Mouse (Mus musculus): ENCODE results near the gene Ghrhr. TPM values are rescaled to one million over a fixed set of nuclear protein-coding genes. Genes with fewer than 3 reads are reported as not detected.

The Ghrhr gene
- polyA plus RNA-seq, 1 experiment from 2014 or later: not detected

DNA sequence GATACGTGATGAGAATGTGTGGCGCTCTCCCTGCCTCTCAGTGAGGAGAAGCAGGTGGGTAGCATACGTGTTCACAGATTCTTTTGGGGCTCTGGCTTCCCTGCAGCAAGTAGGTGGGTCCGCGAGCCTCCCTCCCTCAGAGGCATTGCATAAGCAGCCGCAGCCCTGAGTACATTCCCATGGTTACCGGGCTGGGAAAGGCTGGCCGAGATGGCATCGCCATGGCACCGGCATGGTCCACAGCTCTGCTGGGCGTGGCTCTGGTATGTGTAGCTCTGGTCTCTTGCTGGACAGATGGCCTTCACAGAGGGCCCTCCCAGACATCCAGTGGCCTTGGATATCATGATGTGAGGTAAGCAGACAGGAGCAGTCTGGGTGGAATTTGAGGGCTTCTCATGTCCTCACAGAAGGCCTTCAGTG, 20.5 kb downstream of the Ghrhr start:
- no peak for ATAC-seq (ENCODE audit: low read depth)
- Histone ChIP-seq H3K9ac (ENCODE audit: low read depth, low read length) (no peak overlapping the region), H3K27me3 (ENCODE audit: control insufficient read depth, insufficient read depth, low read depth, low read length) (0 out of 2 replicates have a peak, but pooled peaks cover 5% of the 10 kb centered on the region), H3K27ac (ENCODE audit: low read length) (no peak overlapping the region), H3K4me1 (ENCODE audit: control insufficient read depth, low read depth, low read length) (no peaks in the 10 kb centered on the region), H3K4me2 (ENCODE audit: low read depth, low read length) (no peak overlapping the region), H3K36me3 (ENCODE audit: control insufficient read depth, insufficient read depth) (no peaks in the 10 kb centered on the region), H3K9me3 (replicated peaks; ENCODE audit: control insufficient read depth, low read length) (no peaks in the 10 kb centered on the region), H3K4me3 (ENCODE audit: low read depth, low read length) (no peak overlapping the region)
- 65% methylated on average over 11 of the region's 11 CpGs for WGBS (ENCODE audit: insufficient replicate concordance)

DNA sequence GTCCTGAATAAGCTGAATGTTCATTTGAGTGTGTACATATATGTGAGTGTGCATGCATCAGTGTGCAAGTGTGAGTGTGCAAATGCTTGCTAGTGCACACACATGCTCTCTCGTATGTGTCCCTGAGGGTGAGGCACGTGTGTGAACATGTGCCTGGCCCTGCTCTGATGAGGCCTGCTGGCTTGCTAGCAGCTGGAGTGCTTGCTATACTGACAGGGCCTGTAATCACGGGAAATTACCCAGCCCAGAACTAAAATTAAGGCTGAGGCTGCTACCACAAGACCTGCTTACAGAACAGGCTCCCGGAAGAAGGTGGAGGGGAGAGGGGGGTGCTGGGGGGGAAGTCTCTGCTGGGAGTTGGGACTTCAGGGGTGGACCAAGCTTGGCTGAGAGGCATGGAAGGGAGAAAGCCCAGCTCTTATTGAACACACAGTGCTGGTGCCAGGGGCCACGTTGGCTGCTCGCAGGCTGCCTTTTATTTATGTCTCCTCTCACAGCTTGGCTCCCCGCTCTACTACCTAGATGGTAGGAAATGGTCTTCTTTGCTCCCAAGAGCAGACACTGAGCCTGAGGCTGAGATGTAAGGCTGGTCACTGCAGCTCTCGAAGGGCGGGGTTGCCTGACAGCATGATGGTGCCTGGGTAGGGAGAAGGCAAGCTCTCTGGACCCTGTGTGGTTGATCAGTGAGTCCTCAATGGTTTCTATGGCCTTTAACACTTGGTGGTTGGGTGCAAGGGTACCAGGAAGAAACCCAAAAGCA, 23.0 kb downstream of the Ghrhr start:
- Histone ChIP-seq H3K36me3 (ENCODE audit: control insufficient read depth, insufficient read depth) (no peaks in the 10 kb centered on the region), H3K9ac (ENCODE audit: low read depth, low read length) (no peak overlapping the region), H3K27me3 (ENCODE audit: control insufficient read depth, insufficient read depth, low read depth, low read length) (0 out of 2 replicates have a peak, but pooled peaks cover 5% of the 10 kb centered on the region), H3K4me2 (ENCODE audit: low read depth, low read length) (no peak overlapping the region), H3K4me1 (ENCODE audit: control insufficient read depth, low read depth, low read length) (no peaks in the 10 kb centered on the region), H3K9me3 (replicated peaks; ENCODE audit: control insufficient read depth, low read length) (no peaks in the 10 kb centered on the region), H3K4me3 (ENCODE audit: low read depth, low read length) (no peak overlapping the region), H3K27ac (ENCODE audit: low read length) (no peak overlapping the region)
- no peak for ATAC-seq (ENCODE audit: low read depth)
- WGBS (ENCODE audit: insufficient replicate concordance): 62% methylated on average over 9 of the region's 9 CpGs

DNA sequence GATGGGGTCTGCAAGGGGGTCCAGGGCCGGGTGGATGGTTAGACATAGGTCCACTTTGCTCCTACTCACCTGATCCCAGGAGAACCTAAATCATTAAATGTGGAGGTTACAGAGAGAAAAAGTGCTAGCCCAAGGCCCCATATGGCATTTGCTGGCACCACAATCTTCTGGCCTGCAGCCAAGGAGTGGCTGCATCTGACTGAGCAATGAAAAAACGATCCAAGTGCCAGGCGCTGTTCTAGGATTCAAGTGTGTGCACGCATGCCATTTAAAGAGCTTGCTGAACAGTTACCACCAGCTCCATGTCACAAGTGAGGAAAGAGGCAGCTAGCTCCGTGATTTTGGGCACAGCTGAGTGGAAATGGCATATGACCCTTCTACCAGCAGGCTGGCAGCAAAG, 23.8 kb downstream of the Ghrhr start:
- H3K9me3 ChIP-seq (replicated peaks; ENCODE audit: control insufficient read depth, low read length): no peaks in the 10 kb centered on the region
- no peak overlapping the region for H3K4me2 ChIP-seq (ENCODE audit: low read depth, low read length)
- no peaks in the 10 kb centered on the region for H3K4me1 ChIP-seq (ENCODE audit: control insufficient read depth, low read depth, low read length)
- H3K27ac ChIP-seq (ENCODE audit: low read length): no peak overlapping the region
- H3K27me3 ChIP-seq (ENCODE audit: control insufficient read depth, insufficient read depth, low read depth, low read length): 0 out of 2 replicates have a peak, but pooled peaks cover 5% of the 10 kb centered on the region
- no peaks in the 10 kb centered on the region for H3K36me3 ChIP-seq (ENCODE audit: control insufficient read depth, insufficient read depth)
- no peak for ATAC-seq (ENCODE audit: low read depth)
- WGBS (ENCODE audit: insufficient replicate concordance): 51% methylated on average over 5 of the region's 5 CpGs
- H3K4me3 ChIP-seq (ENCODE audit: low read depth, low read length): no peak overlapping the region
- no peak overlapping the region for H3K9ac ChIP-seq (ENCODE audit: low read depth, low read length)

DNA sequence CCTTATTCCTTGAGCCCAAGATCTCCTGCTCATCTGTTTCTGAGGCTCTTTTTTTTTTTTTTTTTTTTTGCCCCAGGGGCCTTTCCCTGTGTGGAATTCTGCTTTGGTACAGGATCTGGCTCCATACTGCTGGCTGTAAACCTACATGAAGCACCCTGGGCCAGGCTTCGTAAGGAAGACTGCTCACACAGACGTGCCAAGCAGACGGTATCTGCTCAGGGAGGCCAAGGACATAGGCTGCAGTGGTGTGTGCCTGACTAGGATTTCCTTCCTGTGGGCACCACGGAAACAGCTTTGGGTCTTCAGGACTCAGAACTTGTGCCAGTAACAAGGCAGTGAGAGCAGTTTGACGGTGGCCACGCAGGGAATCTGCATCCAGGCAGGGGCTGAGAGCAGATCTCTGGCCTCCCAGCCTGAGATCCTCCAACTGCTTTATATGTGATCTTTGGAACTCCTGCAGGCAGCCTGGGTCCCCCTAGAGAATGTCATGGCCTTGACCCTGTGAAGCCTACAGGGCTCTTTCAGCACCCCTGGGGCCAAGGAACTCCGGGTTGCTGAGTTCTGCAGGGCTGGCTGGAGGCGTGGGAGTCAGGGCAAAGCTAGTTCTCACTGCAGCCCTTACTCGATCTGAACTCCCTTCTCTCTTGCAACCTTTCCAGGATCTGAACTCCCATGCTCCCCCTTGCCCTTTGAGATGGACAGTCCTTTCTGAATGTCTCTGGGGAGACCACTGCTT, 26.1 kb downstream of the Ghrhr start:
- 0 out of 2 replicates have a peak, but pooled peaks cover 3% of the 10 kb centered on the region for H3K27me3 ChIP-seq (ENCODE audit: control insufficient read depth, insufficient read depth, low read depth, low read length)
- H3K9me3 ChIP-seq (replicated peaks; ENCODE audit: control insufficient read depth, low read length): no peaks in the 10 kb centered on the region
- WGBS (ENCODE audit: insufficient replicate concordance): 52% methylated on average over 9 of the region's 9 CpGs
- H3K4me2 ChIP-seq (ENCODE audit: low read depth, low read length): no peak overlapping the region
- H3K4me3 ChIP-seq (ENCODE audit: low read depth, low read length): no peak overlapping the region
- no peak overlapping the region for H3K9ac ChIP-seq (ENCODE audit: low read depth, low read length)
- ATAC-seq (ENCODE audit: low read depth): no peak
- no peaks in the 10 kb centered on the region for H3K36me3 ChIP-seq (ENCODE audit: control insufficient read depth, insufficient read depth)
- no peak overlapping the region for H3K27ac ChIP-seq (ENCODE audit: low read length)
- H3K4me1 ChIP-seq (ENCODE audit: control insufficient read depth, low read depth, low read length): no peaks in the 10 kb centered on the region

DNA sequence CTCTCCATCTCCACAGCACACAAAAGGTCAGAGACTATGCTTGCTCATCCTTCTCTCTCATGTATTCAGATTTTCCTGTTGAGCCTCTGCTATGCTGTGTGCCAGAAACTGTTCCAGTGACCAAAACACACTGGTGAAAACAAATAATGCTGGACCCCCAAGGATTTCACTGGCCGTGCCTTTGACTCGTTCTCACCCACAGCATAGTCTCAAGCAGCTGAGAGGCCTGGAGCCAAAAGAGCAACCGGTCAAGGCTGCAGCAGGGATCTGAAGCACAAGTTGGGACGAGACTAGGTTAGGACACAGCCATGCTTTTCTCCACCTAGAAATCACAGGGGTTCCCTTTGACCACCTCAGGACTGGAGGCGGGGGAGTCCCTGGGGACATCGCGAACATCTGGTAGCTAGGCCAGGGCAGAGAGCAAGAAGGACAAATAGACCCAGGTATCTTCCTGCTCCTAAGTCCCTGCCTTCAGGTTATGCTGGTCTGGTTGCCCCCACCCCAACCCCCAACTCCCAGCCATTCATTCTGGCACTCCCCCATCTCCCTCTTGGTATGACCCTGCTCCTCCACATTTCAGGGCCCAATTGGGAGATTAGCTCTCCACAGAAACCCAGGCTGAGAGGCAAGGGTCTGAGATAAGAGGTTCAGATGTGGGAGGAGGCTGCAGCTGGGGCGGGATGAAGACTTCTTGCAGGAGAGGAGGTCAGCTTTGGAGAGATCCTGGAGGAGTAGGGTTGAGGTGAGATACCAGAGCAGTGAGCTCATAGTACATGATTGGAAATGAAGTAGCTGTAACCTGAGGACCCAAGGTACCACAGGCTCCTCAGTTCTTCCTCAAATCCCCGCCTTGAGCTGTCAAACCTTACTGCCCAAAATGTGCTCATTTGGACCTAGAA, 27.6 kb downstream of the Ghrhr start:
- no peak overlapping the region for H3K4me3 ChIP-seq (ENCODE audit: low read depth, low read length)
- no peaks in the 10 kb centered on the region for H3K4me1 ChIP-seq (ENCODE audit: control insufficient read depth, low read depth, low read length)
- no peaks in the 10 kb centered on the region for H3K27me3 ChIP-seq (ENCODE audit: control insufficient read depth, insufficient read depth, low read depth, low read length)
- no peak overlapping the region for H3K9ac ChIP-seq (ENCODE audit: low read depth, low read length)
- ATAC-seq (ENCODE audit: low read depth): no peak
- WGBS (ENCODE audit: insufficient replicate concordance): 54% methylated on average over 9 of the region's 9 CpGs
- no peak overlapping the region for H3K27ac ChIP-seq (ENCODE audit: low read length)
- no peaks in the 10 kb centered on the region for H3K36me3 ChIP-seq (ENCODE audit: control insufficient read depth, insufficient read depth)
- H3K9me3 ChIP-seq (replicated peaks; ENCODE audit: control insufficient read depth, low read length): no peaks in the 10 kb centered on the region
- H3K4me2 ChIP-seq (ENCODE audit: low read depth, low read length): no peak overlapping the region

DNA sequence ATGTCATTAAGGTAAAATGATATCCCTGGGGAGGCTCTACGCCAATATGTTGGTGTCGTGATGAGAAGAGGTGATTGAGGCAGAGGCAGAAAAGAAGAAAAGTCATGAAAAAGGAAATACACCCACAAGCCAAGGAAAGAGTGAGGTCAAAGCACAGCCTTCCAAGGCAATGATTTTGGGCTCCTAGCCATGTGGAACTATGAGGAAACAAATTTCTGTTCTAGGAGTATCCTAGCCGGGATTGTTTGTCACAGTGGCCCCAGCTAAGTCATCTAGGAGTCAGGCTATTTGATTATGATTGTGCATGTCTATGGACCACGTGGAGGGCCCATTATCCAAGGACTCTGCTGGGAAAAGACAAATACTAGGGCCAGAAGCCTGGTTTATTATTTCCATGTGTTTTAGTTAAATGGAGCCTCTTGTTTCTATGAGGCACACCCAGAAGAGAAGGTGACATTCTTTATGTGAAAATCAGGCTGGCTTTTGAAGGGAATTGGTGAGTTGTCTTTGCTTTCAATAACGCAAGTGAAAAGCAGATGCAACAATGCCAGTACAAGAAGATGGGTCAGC, 28.4 kb downstream of the Ghrhr start:
- H3K4me2 ChIP-seq (ENCODE audit: low read depth, low read length): no peak overlapping the region
- no peak overlapping the region for H3K4me3 ChIP-seq (ENCODE audit: low read depth, low read length)
- WGBS (ENCODE audit: insufficient replicate concordance): 60% methylated on average over 5 of the region's 5 CpGs
- ATAC-seq (ENCODE audit: low read depth): no peak
- H3K4me1 ChIP-seq (ENCODE audit: control insufficient read depth, low read depth, low read length): no peaks in the 10 kb centered on the region
- H3K36me3 ChIP-seq (ENCODE audit: control insufficient read depth, insufficient read depth): no peaks in the 10 kb centered on the region
- H3K27me3 ChIP-seq (ENCODE audit: control insufficient read depth, insufficient read depth, low read depth, low read length): no peaks in the 10 kb centered on the region
- no peaks in the 10 kb centered on the region for H3K9me3 ChIP-seq (replicated peaks; ENCODE audit: control insufficient read depth, low read length)
- no peak overlapping the region for H3K9ac ChIP-seq (ENCODE audit: low read depth, low read length)
- H3K27ac ChIP-seq (ENCODE audit: low read length): no peak overlapping the region

DNA sequence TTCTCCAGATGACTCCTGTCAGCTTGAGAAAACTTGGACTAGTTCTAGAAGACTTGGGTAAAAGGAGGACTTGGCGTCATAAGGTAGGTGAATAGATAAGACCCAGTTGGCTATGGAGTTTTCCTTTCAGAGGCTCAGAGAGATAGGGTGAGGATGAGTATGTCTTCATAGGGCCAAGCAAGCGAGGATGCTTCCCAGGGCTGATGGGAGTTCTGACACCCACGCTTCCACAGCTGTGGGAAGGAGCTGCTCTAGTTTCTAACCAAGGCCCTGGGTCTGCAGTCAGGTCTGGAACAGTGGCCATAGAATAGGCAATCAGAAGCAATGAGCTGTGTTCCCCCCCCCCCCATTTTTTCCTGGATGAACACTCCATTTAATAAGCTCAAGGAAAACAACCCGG, 31.2 kb downstream of the Ghrhr start:
- no peaks in the 10 kb centered on the region for H3K36me3 ChIP-seq (ENCODE audit: control insufficient read depth, insufficient read depth)
- no peak for ATAC-seq (ENCODE audit: low read depth)
- no peaks in the 10 kb centered on the region for H3K9me3 ChIP-seq (replicated peaks; ENCODE audit: control insufficient read depth, low read length)
- no peaks in the 10 kb centered on the region for H3K4me1 ChIP-seq (ENCODE audit: control insufficient read depth, low read depth, low read length)
- H3K27ac ChIP-seq (ENCODE audit: low read length): no peak overlapping the region
- no peaks in the 10 kb centered on the region for H3K27me3 ChIP-seq (ENCODE audit: control insufficient read depth, insufficient read depth, low read depth, low read length)
- H3K9ac ChIP-seq (ENCODE audit: low read depth, low read length): no peak overlapping the region
- WGBS (ENCODE audit: insufficient replicate concordance): 53% methylated on average over 4 of the region's 4 CpGs
- H3K4me3 ChIP-seq (ENCODE audit: low read depth, low read length): no peak overlapping the region
- no peak overlapping the region for H3K4me2 ChIP-seq (ENCODE audit: low read depth, low read length)

DNA sequence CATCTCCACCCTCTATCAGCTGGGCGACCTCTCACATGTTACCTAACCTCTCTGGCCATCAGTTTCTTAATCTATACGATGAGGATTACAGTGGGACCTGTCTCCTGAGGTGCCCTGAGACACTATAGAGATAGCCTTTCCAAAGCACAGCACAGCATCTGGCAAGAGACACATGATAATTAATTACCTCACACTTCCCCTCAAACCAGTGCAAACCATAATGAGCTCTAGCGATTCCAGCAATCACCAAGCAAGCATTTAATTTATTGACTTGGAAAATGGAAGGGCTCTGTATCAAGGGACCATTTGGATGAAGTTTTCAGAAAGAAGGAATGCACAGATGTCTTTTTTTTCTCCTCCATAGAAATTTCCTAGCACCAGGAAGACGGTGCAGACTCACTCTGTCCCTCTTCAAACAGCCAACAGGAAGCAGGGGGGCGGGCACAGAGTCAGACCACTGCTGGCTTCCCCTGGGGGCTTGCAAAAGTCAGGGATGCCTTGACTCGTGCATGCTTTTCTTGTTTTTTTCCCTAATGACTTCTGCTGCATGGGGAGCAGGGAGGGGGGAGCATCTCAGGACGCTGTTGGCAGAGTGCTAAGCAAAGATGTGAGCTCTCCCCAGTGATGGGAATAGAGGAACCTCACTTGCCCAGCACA, 34.2 kb downstream of the Ghrhr start:
- Histone ChIP-seq H3K9ac (ENCODE audit: low read depth, low read length) (no peak overlapping the region), H3K27ac (ENCODE audit: low read length) (no peak overlapping the region), H3K4me2 (ENCODE audit: low read depth, low read length) (no peak overlapping the region), H3K4me1 (ENCODE audit: control insufficient read depth, low read depth, low read length) (no peaks in the 10 kb centered on the region), H3K36me3 (ENCODE audit: control insufficient read depth, insufficient read depth) (no peaks in the 10 kb centered on the region), H3K4me3 (ENCODE audit: low read depth, low read length) (no peak overlapping the region), H3K9me3 (replicated peaks; ENCODE audit: control insufficient read depth, low read length) (no peaks in the 10 kb centered on the region), H3K27me3 (ENCODE audit: control insufficient read depth, insufficient read depth, low read depth, low read length) (no peaks in the 10 kb centered on the region)
- WGBS (ENCODE audit: insufficient replicate concordance): 27% methylated on average over 7 of the region's 7 CpGs
- ATAC-seq (ENCODE audit: low read depth): no peak
